Mouse (Mus musculus) monocyte, adult 5-6 weeks (primary cell): Measurements from ENCODE around the gene Dctn1. TPM values are rescaled to one million over a fixed set of nuclear protein-coding genes. Genes with fewer than 3 reads are reported as not detected.
A peak's percentile ranks its signal among the peaks of the same experiment; 100 is the strongest.
"Not testable (repeated sequence)": the region's sequence is repeated elsewhere in the genome, so short reads cannot be mapped to it uniquely, and the experiment has no call there.

Experiments
- ATAC-seq: fragments of 153-309, 156-312 bp; replicated peaks from 2 replicates; pipeline ENCODE4 v1.8.0; 2017; ENCODE audit warnings: mild to moderate bottlenecking; ENCODE audit not compliant: low TSS enrichment, insufficient number of reproducible peaks, severe bottlenecking, poor library complexity, low FRiP score
- total RNA-seq: library from RNA; stranded (forward); fragments of 200-1000, 200-491, 200-594 nt; gene quantifications from 3 replicates; pipeline ENCODE4 v1.2.3, GENCODE M21; 2017

The Dctn1 gene
- total RNA-seq, 1 experiment from 2014 or later, result 51.0 TPM

DNA sequence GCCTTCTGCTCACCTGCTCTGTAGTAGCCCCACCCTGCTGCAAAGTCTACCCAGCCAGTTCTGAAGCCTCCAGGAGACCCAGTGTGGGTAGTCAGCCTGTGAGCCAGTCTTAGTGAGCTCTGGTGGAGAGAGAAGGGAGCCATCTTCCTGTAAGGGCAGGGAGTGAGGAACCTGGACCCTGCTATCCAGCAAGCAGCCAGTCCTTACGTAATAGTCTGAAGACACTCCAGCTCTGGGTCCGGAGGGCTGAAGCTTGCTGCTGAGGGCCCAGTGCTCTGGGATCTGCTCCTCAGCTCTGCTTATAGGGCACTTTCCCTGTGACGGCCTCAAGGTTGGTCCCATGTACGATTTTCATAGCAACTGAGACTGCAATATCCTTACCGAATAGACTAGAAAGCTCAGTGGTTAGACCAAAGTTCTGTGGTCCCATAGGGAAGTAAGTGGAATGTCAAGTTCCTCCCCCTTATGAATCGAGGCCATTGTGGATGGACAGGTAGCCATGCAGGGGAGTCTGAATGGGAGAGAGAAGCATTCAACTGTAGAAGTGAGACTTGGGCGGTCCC is 30.7 kb upstream of the Dctn1 start, which contains the start of gene Rtkn:
Gene Rtkn, plus strand, starts transcription at position 513 of the 563 bp plus-strand sequence.
- no peak for ATAC-seq

DNA sequence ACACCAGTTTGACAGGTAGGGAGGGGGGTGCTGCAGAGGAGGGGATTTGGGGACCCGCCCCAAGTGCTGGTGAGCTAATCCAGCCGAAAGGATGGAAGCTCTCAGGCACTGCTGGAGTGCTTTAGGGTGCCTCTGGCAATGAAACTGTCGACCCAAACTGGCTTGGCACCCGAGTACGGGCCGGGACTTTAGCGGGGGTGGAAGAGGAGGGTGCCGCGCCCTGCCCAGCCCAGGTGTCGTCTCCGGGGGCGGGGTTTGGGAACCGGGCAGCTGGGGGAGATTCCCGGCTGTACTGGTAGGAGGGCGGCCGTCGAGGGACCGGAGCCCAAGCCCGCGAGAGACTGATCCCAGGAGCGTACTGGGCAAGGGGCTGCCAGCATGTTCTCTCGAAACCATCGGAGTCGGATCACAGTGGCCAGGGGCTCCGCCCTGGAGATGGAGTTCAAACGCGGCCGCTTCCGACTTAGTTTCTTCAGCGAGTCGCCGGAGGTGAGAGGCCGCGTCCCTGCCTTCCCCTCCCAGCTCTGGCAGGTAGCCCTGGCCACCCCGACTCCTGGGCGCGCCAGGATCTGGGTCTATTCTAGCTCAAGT is 30.1 kb upstream of the Dctn1 start:
- ATAC-seq, result no peak

DNA sequence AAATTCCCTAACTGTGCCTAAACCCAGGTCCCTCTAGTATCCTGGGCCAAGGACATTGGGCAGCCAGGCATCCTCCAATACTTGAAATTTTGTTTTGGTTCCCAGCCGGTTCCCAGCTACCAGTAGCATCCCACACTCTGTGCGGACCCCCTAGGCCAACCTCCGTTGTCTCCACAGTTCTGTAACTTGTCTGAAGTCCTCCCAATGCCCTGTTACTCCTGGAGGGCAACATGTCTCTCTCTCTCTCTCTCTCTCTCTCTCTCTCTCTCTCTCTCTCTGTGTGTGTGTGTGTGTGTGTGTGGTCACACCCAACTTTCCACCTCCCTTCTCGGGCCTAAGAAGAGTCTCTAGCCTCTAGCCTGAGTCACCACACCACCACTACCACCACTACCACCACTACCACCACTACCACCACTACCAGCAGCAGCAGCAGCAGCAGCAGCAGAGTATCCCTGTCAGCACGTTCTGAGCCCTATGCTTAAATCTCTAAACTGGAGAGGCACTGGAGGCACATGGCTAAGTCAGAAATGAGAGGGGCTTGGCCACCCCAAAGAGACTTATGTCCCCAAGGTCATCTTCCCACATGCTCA is 29.3 kb upstream of the Dctn1 start:
- ATAC-seq, result no peak

DNA sequence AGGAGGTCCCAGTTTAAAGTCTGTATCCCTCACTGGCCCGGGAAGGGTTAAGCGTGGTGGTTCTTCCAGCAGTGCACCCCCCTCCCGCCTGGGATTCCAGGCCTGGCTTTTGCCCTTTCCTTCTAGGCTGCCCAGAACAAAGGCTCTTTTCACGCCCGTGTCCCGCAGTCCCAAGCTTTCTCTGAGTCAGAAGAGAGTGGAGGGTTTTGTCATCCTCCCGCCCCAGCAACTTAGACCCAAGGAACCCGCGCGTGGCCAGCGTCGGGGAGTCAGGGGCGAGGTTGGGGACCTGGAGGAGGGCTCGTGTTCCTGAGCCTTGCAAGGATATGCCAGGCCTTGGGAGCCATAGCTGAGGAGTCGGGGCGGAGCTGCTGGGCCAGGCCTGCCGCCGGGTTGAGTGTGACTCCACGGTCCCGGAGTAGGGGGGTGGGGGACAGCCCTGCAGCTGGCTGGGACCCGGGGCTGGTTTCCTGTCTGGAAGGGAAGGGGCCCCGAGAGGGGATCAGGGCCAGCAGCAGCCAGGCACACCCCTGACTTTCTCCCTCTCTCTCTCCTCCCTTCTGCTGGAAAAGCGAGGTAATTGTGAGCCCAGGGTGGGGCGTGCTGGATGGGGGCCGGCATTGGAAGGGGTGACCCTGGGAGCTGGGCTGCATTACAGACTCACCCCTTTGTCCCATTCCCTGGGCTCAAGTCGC is 28.7 kb upstream of the Dctn1 start:
- ATAC-seq, result no peak

DNA sequence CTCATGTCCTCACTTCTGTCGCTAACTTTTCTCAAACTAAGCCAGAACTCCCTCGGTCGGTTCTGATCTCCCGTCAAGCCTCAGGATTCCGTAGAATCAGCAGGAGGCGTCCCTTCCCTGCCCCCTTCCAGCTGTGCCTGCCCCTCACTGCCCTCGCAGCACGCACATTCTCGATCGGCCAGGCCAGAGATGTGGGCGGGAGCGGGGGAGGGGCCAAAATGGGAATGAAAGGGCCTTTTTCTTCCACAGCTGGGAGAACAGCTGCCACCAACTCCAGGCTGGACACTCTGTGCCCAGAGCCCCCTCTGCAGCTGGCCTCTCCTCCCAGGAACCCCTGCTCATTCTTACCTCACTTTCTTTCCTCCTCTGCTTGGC is 28.2 kb upstream of the Dctn1 start:
- no peak for ATAC-seq

DNA sequence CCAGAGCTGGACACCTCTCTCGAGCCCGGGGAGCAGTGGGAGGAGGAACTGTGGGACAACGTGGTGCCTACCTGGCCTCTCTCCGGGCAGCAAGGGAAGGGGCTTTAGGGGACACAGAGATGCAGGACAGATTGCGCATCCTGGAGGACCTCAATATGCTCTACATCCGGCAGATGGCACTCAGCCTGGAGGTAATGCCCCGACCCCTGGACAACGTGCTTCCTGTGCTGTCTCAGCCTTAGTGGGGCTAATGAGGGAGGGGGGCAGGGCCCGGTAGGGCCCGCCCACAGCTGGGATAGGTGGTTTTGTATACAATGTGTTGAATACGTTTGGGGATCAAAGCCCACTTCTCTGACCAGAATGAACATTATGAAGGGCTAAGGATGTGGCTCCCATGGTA is 27.7 kb upstream of the Dctn1 start:
- ATAC-seq, result no peak

DNA sequence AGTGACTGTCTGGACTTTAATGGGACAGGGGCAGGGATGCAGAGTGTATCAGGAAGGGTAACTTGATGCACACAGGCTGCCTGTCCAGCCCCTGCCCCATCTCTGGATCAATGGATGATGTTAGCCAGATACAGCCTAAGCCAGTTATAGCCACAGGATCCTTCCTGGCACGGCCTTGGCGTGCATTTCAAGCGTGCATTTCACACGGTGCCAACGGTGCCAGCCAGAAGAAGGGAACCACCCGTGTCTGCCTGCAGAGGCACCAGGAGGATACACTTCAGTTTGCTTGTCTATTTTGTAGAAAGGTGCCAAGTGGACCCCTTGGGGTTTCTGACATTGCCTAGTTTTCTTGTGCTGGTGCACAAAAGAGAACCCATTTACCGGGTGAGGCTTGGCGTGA is 25.7 kb upstream of the Dctn1 start:
- ATAC-seq, result no peak

DNA sequence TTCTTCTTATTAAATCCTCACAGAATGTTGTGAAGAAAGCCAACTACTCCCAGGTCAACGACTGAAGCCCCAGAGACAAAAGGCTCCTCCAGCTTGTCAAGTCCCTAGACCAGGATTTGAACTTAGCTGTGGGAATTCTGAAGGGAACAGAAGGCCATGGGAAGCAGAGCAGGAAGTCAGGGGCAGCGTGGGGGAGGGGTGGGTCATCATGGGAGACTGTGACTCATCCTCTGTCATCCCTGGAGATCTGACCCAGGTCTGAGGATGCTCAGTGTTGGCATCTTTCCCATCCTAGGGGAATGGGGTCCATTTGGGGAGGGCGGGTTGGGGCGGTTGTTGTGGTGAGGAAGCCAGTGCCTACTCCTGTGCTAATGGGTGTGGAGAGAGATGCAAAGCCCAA is 24.1 kb upstream of the Dctn1 start:
- no peak for ATAC-seq

DNA sequence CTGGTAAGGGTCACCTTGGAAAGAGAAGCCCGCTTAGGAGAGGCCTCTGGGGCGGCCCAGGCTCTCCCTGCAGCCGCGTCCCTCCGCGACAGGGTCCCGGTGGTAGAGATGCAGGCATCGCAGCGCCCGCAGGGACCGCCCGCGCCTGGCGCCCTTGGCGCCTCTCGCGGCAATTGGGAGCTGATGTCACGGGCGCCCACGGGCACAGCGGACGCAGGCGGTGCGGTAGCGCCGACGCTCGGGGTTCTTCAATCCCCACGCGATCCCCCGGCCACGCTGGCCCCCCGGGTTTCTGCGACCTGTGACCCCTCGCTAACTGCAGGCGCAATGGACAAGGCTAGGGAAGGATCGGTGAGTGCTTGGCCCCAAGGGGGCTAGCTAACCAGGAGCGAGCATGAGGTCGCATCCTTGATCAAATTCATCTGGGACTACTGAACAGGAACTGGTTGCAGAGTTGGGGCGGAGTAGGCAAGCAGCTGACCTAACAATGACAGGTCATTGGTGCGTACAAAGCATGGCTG is 23.4 kb upstream of the Dctn1 start:
- no peak; the same call in 1 of the 2 replicates for ATAC-seq

DNA sequence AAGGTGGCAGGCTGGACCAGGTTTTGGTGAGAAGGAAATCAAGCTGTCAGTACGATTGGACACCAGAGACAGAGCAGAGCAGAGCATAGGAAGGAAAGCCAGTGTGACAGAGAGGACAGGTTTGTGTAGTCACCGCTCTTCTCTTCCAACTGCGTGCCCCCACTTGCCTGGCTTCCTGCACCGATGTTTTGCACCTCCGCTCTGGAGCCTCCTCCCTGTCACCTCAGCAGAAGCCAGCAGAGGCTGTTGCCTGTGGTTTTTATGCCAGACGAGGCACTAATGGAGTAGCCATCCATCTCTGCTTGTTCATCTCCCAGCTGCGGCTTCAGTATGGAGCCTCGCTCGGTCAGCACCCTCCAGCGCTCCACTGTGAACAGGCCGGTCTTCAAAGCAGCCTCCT is 22.8 kb upstream of the Dctn1 start:
- no peak for ATAC-seq

DNA sequence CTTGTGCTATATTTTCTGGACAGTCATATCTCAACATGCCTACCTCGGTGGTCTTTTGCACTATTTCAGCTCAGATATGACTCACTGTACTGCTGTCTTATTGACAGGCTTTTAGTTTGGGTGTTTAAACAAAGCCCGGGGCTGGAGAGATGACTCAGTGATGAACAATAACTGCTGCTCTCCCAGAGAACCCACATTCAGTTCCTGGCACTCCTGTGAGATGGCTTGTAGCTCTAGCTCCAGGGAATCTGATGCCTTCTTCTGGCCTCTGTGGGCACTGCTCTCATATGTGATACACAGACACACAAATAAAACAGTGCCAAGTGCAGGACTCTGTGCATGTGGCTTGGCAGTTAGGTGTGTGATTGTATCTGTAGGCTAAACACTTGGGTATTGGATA is 20.5 kb upstream of the Dctn1 start:
- no peak for ATAC-seq

DNA sequence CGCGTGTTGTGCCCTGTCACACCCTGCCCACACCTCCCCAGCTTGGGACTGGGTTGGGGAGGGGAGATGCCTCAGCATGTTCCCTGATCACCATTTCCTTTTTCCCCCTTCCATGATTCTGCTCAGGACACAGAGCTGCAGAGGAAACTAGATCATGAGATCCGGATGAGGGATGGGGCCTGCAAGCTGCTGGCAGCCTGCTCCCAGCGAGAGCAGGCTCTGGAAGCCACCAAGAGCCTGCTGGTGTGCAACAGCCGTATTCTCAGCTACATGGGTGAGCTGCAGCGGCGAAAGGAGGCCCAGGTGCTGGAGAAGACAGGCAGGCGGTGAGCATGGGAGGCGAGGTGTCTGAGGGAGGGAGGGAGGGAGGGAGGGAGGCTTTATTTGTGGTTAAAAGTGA is 19.9 kb upstream of the Dctn1 start:
- no peak for ATAC-seq

DNA sequence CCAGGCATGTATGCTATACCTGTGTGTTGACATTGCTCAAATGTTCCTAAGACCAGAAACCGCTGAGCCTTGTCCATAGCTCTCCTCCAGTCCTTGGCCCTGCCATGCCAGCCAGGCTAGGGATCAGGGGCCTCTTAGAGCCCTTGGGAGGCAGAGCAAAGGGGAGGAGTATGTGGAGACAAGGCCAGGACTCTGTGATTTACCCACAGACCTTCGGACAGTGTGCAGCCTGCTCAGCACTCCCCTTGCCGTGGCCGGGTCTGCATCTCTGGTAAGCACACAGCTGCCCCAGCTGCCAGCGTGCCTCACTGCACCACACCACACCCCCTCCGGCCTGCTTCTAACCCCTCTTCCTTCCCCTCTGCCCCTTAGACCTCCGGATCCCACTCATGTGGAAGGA is 18.4 kb upstream of the Dctn1 start:
- ATAC-seq, result no peak

DNA sequence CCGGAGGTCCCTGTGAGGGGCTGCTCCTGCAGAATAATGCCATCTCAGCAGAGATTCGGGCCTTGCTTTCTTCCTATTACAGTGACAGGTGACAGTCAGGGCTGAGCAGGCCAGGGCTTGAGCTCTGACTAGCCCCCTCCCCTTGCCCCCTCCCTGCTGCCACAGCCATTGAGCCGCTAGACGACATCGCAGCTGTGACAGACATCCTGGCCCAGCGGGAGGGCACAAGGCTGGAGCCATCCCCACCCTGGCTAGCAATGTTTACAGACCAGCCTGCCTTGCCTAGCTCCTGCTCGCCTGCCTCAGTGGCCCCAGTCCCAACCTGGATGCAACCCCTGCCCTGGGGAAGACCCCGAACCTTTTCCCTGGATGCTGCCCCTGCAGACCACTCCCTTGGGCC is 14.0 kb upstream of the Dctn1 start:
- no peak for ATAC-seq

DNA sequence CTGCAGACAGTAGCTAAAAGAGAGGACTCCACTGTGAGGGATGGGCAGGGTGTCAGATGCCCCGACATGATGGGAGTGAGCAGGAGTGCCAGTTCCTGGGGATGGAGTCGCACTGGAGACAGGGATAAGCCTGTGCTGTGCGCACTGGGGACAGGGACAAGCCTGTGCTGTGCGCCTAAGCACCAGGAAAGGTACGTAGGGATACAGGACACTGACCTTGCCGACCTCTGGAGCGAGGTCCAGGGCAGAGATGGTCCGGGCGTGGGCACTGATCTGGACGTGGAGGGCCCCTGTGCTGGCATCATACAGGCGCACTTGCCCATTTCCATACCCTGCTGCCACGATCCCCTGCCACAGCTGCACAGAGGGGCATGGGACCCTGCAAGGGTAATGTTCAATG is 12.7 kb upstream of the Dctn1 start:
- ATAC-seq, result no peak

DNA sequence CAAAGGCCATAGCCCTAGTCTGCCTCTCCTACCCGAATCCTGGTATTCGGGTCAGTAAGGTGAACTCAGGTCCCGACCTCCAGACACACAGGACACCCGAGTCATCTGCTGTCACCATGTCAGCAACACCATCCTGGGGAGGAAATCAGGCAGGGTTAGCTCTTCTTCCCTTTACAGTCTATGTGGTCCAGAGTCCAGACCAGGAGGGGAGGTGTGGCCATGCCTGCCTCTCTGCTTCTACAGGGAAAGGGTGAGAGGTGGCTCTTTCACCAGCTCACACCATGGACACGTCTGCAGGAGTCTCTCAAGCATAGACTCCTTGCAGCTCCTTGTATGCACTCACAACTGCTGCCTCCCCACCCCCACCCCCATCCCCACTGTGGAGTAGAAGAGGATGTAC is 12.2 kb upstream of the Dctn1 start:
- no peak for ATAC-seq

DNA sequence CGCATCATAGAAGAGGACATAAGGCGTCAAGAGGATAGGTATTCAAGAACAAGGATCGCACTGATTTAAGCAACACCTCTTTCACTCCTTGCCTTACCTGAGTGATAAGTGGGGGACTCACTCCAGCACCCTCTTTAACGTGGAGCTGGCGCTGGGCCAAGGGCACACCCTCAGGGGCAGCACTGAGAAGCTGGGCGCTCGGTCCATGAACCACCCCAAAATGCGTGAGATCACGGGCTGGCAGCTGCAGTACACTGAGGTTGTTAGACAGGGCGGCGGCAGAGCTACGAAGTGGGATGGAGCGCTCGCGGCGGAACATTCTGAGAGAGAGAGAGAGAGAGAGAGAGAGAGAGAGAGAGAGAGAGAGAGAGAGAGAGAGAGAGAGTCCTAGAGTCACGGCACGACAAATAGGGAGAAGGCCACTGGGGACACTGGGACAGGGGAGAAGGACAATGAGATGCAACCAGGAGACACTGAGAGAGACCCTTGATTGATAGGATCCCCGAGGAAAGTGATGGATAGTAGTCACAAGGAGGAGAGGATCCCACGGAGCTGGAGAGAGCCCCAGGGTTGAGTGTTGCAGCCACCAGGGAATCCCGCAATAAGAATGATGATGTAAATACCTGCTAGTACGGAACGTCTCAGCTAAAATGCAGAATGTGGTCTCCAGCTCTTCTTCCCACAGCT is 10.0 kb upstream of the Dctn1 start:
- ATAC-seq, result no peak

DNA sequence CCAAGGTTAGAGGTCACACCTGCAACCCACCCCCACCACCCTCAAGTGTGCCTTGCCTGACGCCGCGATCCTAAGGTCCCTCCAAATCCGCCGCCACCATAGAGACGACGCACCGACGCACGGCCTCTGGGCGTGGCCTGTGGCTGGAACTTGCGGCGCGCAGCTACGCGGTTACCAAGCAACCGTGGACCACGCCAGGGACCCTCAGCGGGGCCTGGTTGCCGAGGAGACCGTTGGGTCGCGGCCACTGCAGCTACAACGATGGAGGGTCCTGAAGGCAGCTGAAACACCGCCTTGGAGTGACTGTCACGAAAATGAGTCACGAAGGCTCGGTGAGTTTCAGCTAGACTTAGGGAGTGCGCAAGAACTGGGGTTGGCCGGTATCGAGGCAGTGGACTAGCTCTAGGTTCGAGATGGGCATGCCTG is 9.4 kb upstream of the Dctn1 start, which contains the start of the genes Wdr54 and 1700003E16Rik:
Gene Wdr54, minus strand, starts transcription at position 139 of the 426 bp plus-strand sequence.
Gene 1700003E16Rik, plus strand, starts transcription at position 146 of the 426 bp plus-strand sequence.
- ATAC-seq, result peak; percentile 42; the same call in 1 of the 2 replicates

DNA sequence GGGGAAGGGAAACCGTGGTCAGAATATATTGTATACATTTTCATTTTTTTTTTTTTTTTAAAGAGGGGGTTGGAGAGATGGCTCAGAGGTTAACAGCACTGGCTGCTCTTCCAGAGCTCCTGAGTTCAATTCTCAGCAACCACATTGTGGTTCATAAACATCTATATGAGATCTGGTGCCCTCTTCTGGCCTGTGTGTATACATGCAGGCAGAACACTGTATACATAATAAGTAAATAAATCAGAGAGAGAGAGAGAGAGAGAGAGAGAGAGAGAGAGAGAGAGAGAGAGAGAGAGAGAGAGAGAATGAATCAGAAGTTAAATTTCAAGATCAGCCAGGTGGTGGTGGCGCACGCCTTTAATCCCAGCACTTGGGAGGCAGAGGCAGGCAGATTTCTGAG is 6.3 kb upstream of the Dctn1 start:
- not testable (repeated sequence) for ATAC-seq
